Mouse (Mus musculus) retina, postnatal 1 day (tissue): Measurements from ENCODE around the gene Olfr622.

Experiments used
- DNase-seq: peaks from one replicate; pipeline ENCODE4 v3.0.0-alpha.2; 2012

The Olfr622 gene

DNA sequence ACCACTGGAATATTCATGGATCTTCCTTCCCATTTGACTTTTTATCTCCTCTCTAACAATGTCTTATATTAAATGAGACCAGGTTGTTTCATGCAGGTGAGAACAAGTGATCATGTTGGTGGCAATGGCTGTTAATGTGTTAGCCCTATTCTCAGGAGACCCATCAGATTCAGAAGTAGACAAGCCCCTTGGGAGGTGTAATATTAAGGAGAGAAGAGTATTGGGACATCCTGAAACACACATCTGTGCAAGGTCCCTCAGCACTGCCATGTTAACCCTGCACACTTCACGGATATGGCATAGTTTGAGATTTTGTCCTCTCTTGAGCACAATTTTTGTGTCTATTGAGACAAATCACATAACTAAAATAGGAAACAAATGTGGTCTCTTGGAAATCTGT lies at the start of gene Olfr622:
Gene Olfr622, minus strand, starts transcription at position 101 of the 400 bp plus-strand sequence.
- DNase-seq = no peak

DNA sequence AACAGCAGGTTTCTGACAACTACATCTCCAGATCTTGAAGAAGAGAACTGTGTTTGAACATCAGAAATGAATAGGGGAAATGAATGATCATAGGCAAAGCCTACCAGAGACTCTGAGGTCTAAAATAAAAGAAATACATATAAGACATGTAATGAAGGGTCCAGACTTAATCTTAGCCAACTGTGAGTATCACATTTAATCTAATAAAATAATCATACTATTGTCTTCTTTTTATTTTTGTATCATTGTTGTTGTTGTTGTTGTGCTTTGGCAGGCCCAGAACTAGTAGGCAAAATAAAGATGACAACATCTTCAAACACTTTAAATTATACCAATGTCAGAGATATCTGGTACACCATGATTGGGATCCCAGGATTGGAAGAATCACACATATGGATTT lies 39.9 kb upstream of the Olfr622 start, which contains the start of gene Olfr625-ps1:
Gene Olfr625-ps1, plus strand, starts transcription at position 301 of the 400 bp plus-strand sequence.
- no peak for DNase-seq

DNA sequence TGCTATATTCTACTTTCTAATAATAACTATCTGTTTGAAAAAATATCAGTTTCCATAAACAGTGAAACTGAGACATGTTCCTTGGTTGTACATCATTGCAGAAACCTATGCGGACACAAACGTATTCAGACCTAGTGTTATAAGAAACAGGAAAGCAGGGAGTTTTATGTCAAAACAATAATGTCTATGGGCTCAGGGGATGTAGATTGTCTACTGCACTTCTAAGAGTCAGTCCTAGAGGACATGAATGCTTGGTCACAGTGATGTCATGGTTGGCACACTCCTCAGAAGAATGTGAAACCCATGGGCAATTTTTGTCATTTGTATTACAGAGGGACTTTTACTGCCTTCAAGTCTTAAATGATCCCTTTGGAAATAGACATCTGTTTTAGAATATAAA lies 28.6 kb upstream of the Olfr622 start, which contains the start of gene Olfr624:
Gene Olfr624, minus strand, starts transcription at position 101 of the 400 bp plus-strand sequence.
- DNase-seq = no peak

DNA sequence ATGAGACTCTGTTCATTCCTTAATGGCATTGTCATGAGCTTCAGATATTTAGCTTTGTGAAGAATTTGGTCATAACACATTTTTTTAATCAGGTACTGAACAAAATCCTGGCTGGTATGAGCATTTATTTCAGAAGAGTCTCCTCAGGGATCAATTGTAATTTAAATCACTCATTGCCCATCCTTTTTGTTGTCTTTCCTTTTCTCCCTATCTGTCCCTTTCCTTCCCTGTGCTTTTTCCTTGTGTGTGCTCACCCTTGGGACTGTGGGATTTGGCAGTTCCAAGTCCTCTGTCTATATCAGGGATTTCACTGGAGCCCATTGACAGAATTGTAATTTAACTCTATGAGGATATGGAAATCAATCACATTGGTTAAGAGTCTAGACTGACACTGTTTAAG lies 21.1 kb upstream of the Olfr622 start, which contains the start of gene Olfr623:
Gene Olfr623, minus strand, starts transcription at position 101 of the 400 bp plus-strand sequence.
- no peak for DNase-seq

DNA sequence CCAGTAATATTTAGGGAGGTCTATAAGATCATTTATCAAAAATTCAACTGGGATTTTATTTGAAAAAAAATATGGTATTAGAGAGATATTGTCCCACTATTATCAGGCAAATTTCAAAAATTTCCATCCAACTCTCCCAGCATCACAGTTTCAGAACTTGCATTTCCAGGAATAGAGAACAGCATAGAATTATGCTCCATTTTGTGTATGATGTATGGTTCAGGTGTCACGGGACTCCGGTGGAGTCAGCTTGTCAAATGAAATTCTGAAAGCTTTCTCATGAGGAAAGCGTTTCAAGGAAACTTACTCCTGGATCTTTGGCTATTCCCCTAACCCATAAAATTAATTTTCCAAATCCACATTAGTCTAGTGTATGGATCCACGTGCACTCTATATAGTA lies 1.6 kb upstream of the Olfr622 start:
- DNase-seq = no peak

DNA sequence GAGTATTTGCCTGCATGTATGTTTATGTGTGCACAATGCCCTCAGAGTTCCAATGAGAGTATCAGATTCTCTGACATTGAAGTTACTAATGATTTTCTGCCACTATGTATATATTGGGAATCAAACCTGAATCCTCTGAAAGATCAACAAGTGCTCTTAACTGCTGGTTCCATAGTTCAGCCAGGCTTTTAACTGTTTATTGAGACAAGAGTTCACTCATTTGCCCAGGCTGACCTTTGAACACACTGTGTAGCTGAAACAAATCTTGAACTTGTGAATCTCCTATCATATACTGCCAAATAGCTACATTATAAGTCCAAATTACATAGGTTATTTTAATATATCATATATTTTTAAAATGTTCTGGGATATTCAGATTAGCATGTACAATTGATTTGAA lies 5.7 kb downstream of the Olfr622 start:
- DNase-seq = no peak

DNA sequence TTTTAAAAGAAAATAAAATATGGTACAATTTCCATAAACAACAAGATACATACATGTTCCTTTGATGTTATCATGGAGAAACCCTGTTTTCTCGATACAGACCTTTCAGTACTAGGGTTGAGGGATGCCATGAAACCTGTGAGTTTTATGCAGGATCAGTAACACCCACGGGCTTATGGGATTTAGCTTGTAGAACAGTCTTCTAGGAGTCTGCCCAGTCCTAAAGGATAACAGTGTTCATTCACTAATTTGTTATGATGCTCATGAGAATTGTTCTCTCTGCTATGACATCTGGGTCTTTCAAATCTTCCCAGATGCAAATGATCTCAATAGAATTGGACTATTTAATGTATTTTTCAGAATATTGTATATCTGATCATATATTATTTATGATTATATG lies 30.1 kb downstream of the Olfr622 start, which contains the start of gene Olfr620:
Gene Olfr620, minus strand, starts transcription at position 101 of the 400 bp plus-strand sequence.
- DNase-seq = no peak

DNA sequence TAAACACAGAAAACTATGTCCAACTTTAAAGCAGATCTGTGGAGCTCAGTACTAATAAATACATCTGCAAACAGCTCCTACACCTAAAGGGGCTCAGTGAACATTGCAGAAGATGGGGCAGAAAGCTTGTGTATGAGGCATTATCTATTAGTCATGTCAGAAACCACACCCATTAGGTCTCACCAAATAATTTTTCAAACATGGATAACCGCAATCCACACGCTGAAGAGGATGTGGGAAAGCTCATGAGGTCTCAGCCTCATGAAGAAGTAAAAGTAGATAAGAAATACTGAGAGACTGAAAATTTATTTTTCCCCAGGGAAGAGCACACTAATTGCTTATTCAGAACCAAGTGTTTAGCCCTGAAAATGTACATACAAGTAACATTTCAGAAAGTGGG lies 35.1 kb downstream of the Olfr622 start:
- DNase-seq = no peak

DNA sequence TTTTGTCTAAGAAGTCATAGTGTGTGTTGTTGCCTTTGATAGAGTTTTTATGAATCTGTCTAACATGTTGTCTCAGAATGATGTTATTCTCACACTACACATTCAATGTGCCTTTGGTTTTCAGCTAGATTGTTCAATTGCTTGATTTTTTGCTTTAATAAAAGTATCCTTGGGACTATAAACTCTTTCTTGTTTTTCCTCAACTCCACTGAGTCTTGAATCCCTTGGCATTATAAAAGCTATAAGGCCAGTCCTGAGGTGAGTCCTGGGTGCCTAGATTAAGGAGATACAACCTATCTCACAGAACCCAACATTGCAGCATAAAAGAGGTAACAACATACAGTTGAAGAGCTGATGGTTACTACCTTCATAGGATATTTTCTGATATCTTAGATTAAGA lies 42.2 kb downstream of the Olfr622 start, which contains the start of gene Olfr619:
Gene Olfr619, plus strand, starts transcription at position 301 of the 400 bp plus-strand sequence.
- no peak for DNase-seq

DNA sequence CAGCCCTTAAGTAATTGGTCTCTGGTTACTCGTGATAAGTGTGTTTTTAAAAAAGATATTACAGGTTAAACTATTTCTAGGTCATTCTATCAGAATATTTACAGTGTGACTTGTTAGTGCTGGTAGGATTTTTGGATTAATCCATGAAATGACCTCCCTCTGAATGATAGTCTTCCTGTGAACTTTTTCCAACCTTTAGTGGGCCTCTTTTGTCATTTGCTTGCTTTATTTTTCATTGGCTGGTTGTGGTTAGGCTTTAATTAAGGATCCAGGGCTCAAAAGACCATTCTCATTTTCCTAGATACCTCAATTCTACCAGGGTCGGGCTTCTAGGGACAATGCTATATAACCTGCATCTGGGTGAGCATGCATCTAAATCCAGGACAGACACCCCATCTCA lies 52.7 kb downstream of the Olfr622 start, which contains the start of gene Olfr618:
Gene Olfr618, plus strand, starts transcription at position 301 of the 400 bp plus-strand sequence.
- no peak for DNase-seq
